Mouse (Mus musculus): ENCODE results near the gene Mrpl37.

Gene Mrpl37

GRCm38 (mm10) chr4:107064394-107065098 lies 2.1 kb downstream of the Mrpl37 start:
- DNase-seq (ENCODE audit: low read depth), result no peak

- DNase-seq (ENCODE audit: low read depth), result no peak
Observed at GRCm38 (mm10) chr4:107063214-107063613, 3.5 kb downstream of the Mrpl37 start.

GRCm38 (mm10) chr4:107061560-107061959 lies 5.1 kb downstream of the Mrpl37 start:
- DNase-seq (ENCODE audit: low read depth), result no peak

GRCm38 (mm10) chr4:107058781-107059180 lies 7.9 kb downstream of the Mrpl37 start:
- no peak for DNase-seq (ENCODE audit: low read depth)

- DNase-seq (ENCODE audit: low read depth), result no peak
Observed at GRCm38 (mm10) chr4:107058346-107058745, 8.3 kb downstream of the Mrpl37 start.

- no peak for DNase-seq (ENCODE audit: low read depth)
Observed at GRCm38 (mm10) chr4:107056088-107056487, 10.6 kb downstream of the Mrpl37 start.

- no peak for DNase-seq (ENCODE audit: low read depth)
Observed at GRCm38 (mm10) chr4:107052962-107053553, 13.6 kb downstream of the Mrpl37 start.

GRCm38 (mm10) chr4:107051889-107052288 lies 14.8 kb downstream of the Mrpl37 start:
- no peak for DNase-seq (ENCODE audit: low read depth)

GRCm38 (mm10) chr4:107048568-107049162 lies 18.0 kb downstream of the Mrpl37 start:
- no peak for DNase-seq (ENCODE audit: low read depth)

- no peak for DNase-seq (ENCODE audit: low read depth)
Observed at GRCm38 (mm10) chr4:107047806-107048205, 18.9 kb downstream of the Mrpl37 start.

- no peak for DNase-seq (ENCODE audit: low read depth)
Observed at GRCm38 (mm10) chr4:107045188-107045587, 21.5 kb downstream of the Mrpl37 start.

- DNase-seq (ENCODE audit: low read depth), result no peak
Observed at GRCm38 (mm10) chr4:107042304-107042703, 24.4 kb downstream of the Mrpl37 start.

- no peak for DNase-seq (ENCODE audit: low read depth)
Observed at GRCm38 (mm10) chr4:107039270-107039669, 27.4 kb downstream of the Mrpl37 start.

- no peak for DNase-seq (ENCODE audit: low read depth)
Observed at GRCm38 (mm10) chr4:107038303-107038702, 28.4 kb downstream of the Mrpl37 start.

- no peak for DNase-seq (ENCODE audit: low read depth)
Observed at GRCm38 (mm10) chr4:107036985-107037384, 29.7 kb downstream of the Mrpl37 start.

GRCm38 (mm10) chr4:107035689-107036088 lies 31.0 kb downstream of the Mrpl37 start:
- no peak for DNase-seq (ENCODE audit: low read depth)

GRCm38 (mm10) chr4:107026451-107026850 lies 40.2 kb downstream of the Mrpl37 start:
- no peak for DNase-seq (ENCODE audit: low read depth)

GRCm38 (mm10) chr4:107025369-107025768 lies 41.3 kb downstream of the Mrpl37 start:
- DNase-seq (ENCODE audit: low read depth), result no peak

- no peak for DNase-seq (ENCODE audit: low read depth)
Observed at GRCm38 (mm10) chr4:107024899-107025298, 41.8 kb downstream of the Mrpl37 start.

GRCm38 (mm10) chr4:107021464-107021863 lies 45.2 kb downstream of the Mrpl37 start:
- DNase-seq (ENCODE audit: low read depth), result no peak

GRCm38 (mm10) chr4:107020287-107021000 lies 46.2 kb downstream of the Mrpl37 start:
- DNase-seq (ENCODE audit: low read depth), result no peak

GRCm38 (mm10) chr4:107019027-107019426 lies 47.6 kb downstream of the Mrpl37 start:
- no peak for DNase-seq (ENCODE audit: low read depth)

- DNase-seq (ENCODE audit: low read depth), result no peak
Observed at GRCm38 (mm10) chr4:107018521-107018920, 48.1 kb downstream of the Mrpl37 start.

Data from c-Kit-positive CD71-positive TER-119-negative erythroid progenitor cells, embryonic 14.5 days (primary cell).